Mouse (Mus musculus): Measurements from ENCODE around the gene Abhd14a. TPM values are rescaled to one million over a fixed set of nuclear protein-coding genes. Genes with fewer than 3 reads are reported as not detected.
A peak's percentile ranks its signal among the peaks of the same experiment; 100 is the strongest.

The Abhd14a gene
- polyA plus RNA-seq, 1 experiment, result 10.6 TPM

GRCm38 (mm10) chr9:106470991-106471750 lies 23.7 kb upstream of the Abhd14a start:
- Histone ChIP-seq H3K36me3 (replicated peaks; ENCODE audit: low read length) (peaks cover 8% of the 10 kb centered on the region), H3K4me1 (peaks cover 70% of the 10 kb centered on the region), H3K4me3 (replicated peaks) (no peak overlapping the region), H3K27me3 (replicated peaks) (peaks cover 16% of the 10 kb centered on the region), H3K9me3 (no peaks in the 10 kb centered on the region)
- no peak for TF ChIP-seq FLI1 (IDR thresholded peaks at IDR 0.05; ENCODE audit: low read length)
- TF ChIP-seq GATA1 (IDR thresholded peaks at IDR 0.05; ENCODE audit: borderline replicate concordance, low read length), result no peak

GRCm38 (mm10) chr9:106469776-106470175 lies 22.3 kb upstream of the Abhd14a start:
- Histone ChIP-seq H3K36me3 (replicated peaks; ENCODE audit: low read length) (peaks cover 8% of the 10 kb centered on the region), H3K4me1 (peaks cover 68% of the 10 kb centered on the region), H3K4me3 (replicated peaks) (peak overlapping the region; percentile 66), H3K27me3 (replicated peaks) (peaks cover 30% of the 10 kb centered on the region), H3K9me3 (0 out of 2 replicates have a peak, but pooled peaks cover 4% of the 10 kb centered on the region)
- TF ChIP-seq FLI1 (IDR thresholded peaks at IDR 0.05; ENCODE audit: low read length) (no peak), GATA1 (IDR thresholded peaks at IDR 0.05; ENCODE audit: borderline replicate concordance, low read length) (no peak)

- TF ChIP-seq FLI1 (IDR thresholded peaks at IDR 0.05; ENCODE audit: low read length), result no peak
- TF ChIP-seq GATA1 (IDR thresholded peaks at IDR 0.05; ENCODE audit: borderline replicate concordance, low read length), result no peak
- 0 out of 2 replicates have a peak, but pooled peaks cover 4% of the 10 kb centered on the region for H3K9me3 ChIP-seq
- peaks cover 8% of the 10 kb centered on the region for H3K36me3 ChIP-seq (replicated peaks; ENCODE audit: low read length)
- H3K4me3 ChIP-seq (replicated peaks), result peak overlapping the region; percentile 42
- peaks cover 35% of the 10 kb centered on the region for H3K27me3 ChIP-seq (replicated peaks)
- H3K4me1 ChIP-seq, result peaks cover 68% of the 10 kb centered on the region
Observed at GRCm38 (mm10) chr9:106469317-106469716, 21.8 kb upstream of the Abhd14a start.

GRCm38 (mm10) chr9:106467746-106468145 lies 20.3 kb upstream of the Abhd14a start:
- Histone ChIP-seq H3K36me3 (replicated peaks; ENCODE audit: low read length) (no peaks in the 10 kb centered on the region), H3K4me3 (replicated peaks) (no peak overlapping the region), H3K4me1 (peaks cover 59% of the 10 kb centered on the region), H3K9me3 (0 out of 2 replicates have a peak, but pooled peaks cover 4% of the 10 kb centered on the region), H3K27me3 (replicated peaks) (peaks cover 48% of the 10 kb centered on the region)
- TF ChIP-seq GATA1 (IDR thresholded peaks at IDR 0.05; ENCODE audit: borderline replicate concordance, low read length), result no peak
- no peak for TF ChIP-seq FLI1 (IDR thresholded peaks at IDR 0.05; ENCODE audit: low read length)

GRCm38 (mm10) chr9:106466721-106467120 lies 19.2 kb upstream of the Abhd14a start:
- Histone ChIP-seq H3K36me3 (replicated peaks; ENCODE audit: low read length) (no peaks in the 10 kb centered on the region), H3K4me1 (peaks cover 49% of the 10 kb centered on the region), H3K27me3 (replicated peaks) (peaks cover 57% of the 10 kb centered on the region), H3K4me3 (replicated peaks) (no peak overlapping the region), H3K9me3 (0 out of 2 replicates have a peak, but pooled peaks cover 4% of the 10 kb centered on the region)
- no peak for TF ChIP-seq FLI1 (IDR thresholded peaks at IDR 0.05; ENCODE audit: low read length)
- no peak for TF ChIP-seq GATA1 (IDR thresholded peaks at IDR 0.05; ENCODE audit: borderline replicate concordance, low read length)

- no peak for TF ChIP-seq FLI1 (IDR thresholded peaks at IDR 0.05; ENCODE audit: low read length)
- TF ChIP-seq GATA1 (IDR thresholded peaks at IDR 0.05; ENCODE audit: borderline replicate concordance, low read length), result no peak
- Histone ChIP-seq H3K4me1 (peaks cover 39% of the 10 kb centered on the region), H3K4me3 (replicated peaks) (peak within 1 kb of the TSS; percentile 92), H3K27me3 (replicated peaks) (peaks cover 65% of the 10 kb centered on the region), H3K9me3 (0 out of 2 replicates have a peak, but pooled peaks cover 4% of the 10 kb centered on the region), H3K36me3 (replicated peaks; ENCODE audit: low read length) (no peaks in the 10 kb centered on the region)
Observed at GRCm38 (mm10) chr9:106465571-106466200, 18.2 kb upstream of the Abhd14a start, which contains the start of gene Gpr62. Gene Gpr62, minus strand, starts transcription at chr9:106465938.

- 0 out of 2 replicates have a peak, but pooled peaks cover 4% of the 10 kb centered on the region for H3K9me3 ChIP-seq
- H3K4me3 ChIP-seq (replicated peaks), result peak overlapping the region; percentile 92
- peaks cover 73% of the 10 kb centered on the region for H3K27me3 ChIP-seq (replicated peaks)
- no peak for TF ChIP-seq GATA1 (IDR thresholded peaks at IDR 0.05; ENCODE audit: borderline replicate concordance, low read length)
- no peak for TF ChIP-seq FLI1 (IDR thresholded peaks at IDR 0.05; ENCODE audit: low read length)
- H3K36me3 ChIP-seq (replicated peaks; ENCODE audit: low read length), result no peaks in the 10 kb centered on the region
- peaks cover 37% of the 10 kb centered on the region for H3K4me1 ChIP-seq
Observed at GRCm38 (mm10) chr9:106464751-106465541, 17.5 kb upstream of the Abhd14a start.

GRCm38 (mm10) chr9:106463122-106464063 lies 15.9 kb upstream of the Abhd14a start:
- Histone ChIP-seq H3K9me3 (0 out of 2 replicates have a peak, but pooled peaks cover 4% of the 10 kb centered on the region), H3K36me3 (replicated peaks; ENCODE audit: low read length) (no peaks in the 10 kb centered on the region), H3K27me3 (replicated peaks) (peaks cover 87% of the 10 kb centered on the region), H3K4me3 (replicated peaks) (no peak overlapping the region), H3K4me1 (peaks cover 42% of the 10 kb centered on the region)
- TF ChIP-seq GATA1 (IDR thresholded peaks at IDR 0.05; ENCODE audit: borderline replicate concordance, low read length) (no peak), FLI1 (IDR thresholded peaks at IDR 0.05; ENCODE audit: low read length) (no peak)
